Mouse (Mus musculus): Measurements from ENCODE around the gene AI464131. TPM values are rescaled to one million over a fixed set of nuclear protein-coding genes. Genes with fewer than 3 reads are reported as not detected.

Gene AI464131
- polyA plus RNA-seq, 1 experiment from 2014 or later: 3.2 TPM

DNA sequence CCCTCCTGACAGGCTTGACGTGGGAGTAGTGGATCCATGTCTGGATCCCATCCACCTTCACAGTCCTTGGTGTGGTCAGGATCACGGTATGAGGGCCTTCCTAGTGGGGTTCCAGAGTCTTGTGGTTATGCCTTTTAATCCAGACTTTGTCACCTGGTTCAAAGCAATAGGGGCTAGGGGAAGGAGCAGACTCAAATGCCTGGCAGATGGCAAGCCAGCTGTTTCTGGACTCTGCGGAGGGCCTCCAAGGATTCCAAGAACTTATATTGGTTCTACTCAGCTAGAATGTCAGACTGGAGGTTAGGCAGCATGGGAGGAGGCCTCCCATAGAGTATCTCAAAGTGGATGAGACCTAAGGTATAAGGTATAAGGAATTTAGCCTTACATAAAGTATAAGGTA lies 55.3 kb downstream of the AI464131 start:
- WGBS: 85% methylated on average over 3 of the region's 3 CpGs
- peaks cover 4% of the 10 kb centered on the region; the same call in 1 of the 2 replicates for H3K36me3 ChIP-seq (ENCODE audit: control insufficient read depth, insufficient read depth)
- no peaks in the 10 kb centered on the region for H3K4me1 ChIP-seq (ENCODE audit: control insufficient read depth, insufficient read depth, low read length)
- no peak overlapping the region for H3K4me2 ChIP-seq (ENCODE audit: low read depth, low read length)
- no peak overlapping the region for H3K27ac ChIP-seq (ENCODE audit: low read length)
- H3K27me3 ChIP-seq (ENCODE audit: control insufficient read depth, insufficient read depth, low read length): no peaks in the 10 kb centered on the region
- no peak for ATAC-seq (replicated peaks; ENCODE audit: extremely low read depth, insufficient read depth, low FRiP score)
- no peak overlapping the region for H3K4me3 ChIP-seq (ENCODE audit: low read length)
- no peaks in the 10 kb centered on the region for H3K9me3 ChIP-seq (replicated peaks; ENCODE audit: control insufficient read depth, low read length)
- H3K9ac ChIP-seq (ENCODE audit: low read length): no peak overlapping the region

Other genes starting within 250 kb of the AI464131 start
- gene Ubap2, start 227.9 kb downstream of the AI464131 start, polyA plus RNA-seq (2015; fragmentation: Nextera tagmentation; extraction: Ambion mirVana): 50.8 and 59.2 TPM in 2 replicates
- 54.2 and 55.0 TPM in 2 replicates for gene Dcaf12, start 188.2 kb downstream of the AI464131 start, polyA plus RNA-seq (2015; fragmentation: Nextera tagmentation; extraction: Ambion mirVana)
- gene Ubap1, start 154.1 kb downstream of the AI464131 start, polyA plus RNA-seq (2015; fragmentation: Nextera tagmentation; extraction: Ambion mirVana): 46.7 and 48.6 TPM in 2 replicates
- 3.4 and 4.8 TPM in 2 replicates for gene Kif24, start 38.2 kb downstream of the AI464131 start, polyA plus RNA-seq (2015; fragmentation: Nextera tagmentation; extraction: Ambion mirVana)
- gene Nudt2, start 37.9 kb downstream of the AI464131 start, polyA plus RNA-seq (2015; fragmentation: Nextera tagmentation; extraction: Ambion mirVana): 41.6 and 41.7 TPM in 2 replicates
- 1.1 and 1.2 TPM in 2 replicates for gene 1110017D15Rik, start 14.3 kb upstream of the AI464131 start, polyA plus RNA-seq (2015; fragmentation: Nextera tagmentation; extraction: Ambion mirVana)
- 1.5 and 2.4 TPM in 2 replicates for gene Fam219a, start 66.5 kb upstream of the AI464131 start, polyA plus RNA-seq (2015; fragmentation: Nextera tagmentation; extraction: Ambion mirVana)
- 2.6 and 3.6 TPM in 2 replicates for gene Dnaic1, start 66.7 kb upstream of the AI464131 start, polyA plus RNA-seq (2015; fragmentation: Nextera tagmentation; extraction: Ambion mirVana)
- 4.7 and 5.6 TPM in 2 replicates for gene Enho, start 137.2 kb upstream of the AI464131 start, polyA plus RNA-seq (2015; fragmentation: Nextera tagmentation; extraction: Ambion mirVana)
- gene Cntfr, start 194.0 kb upstream of the AI464131 start, polyA plus RNA-seq (2015; fragmentation: Nextera tagmentation; extraction: Ambion mirVana): 1.5 and 2.0 TPM in 2 replicates
- 134 and 142 TPM in 2 replicates for gene Il11ra1, start 196.9 kb upstream of the AI464131 start, polyA plus RNA-seq (2015; fragmentation: Nextera tagmentation; extraction: Ambion mirVana)
- 46.1 and 48.4 TPM in 2 replicates for gene Rpp25l, start 210.5 kb upstream of the AI464131 start, polyA plus RNA-seq (2015; fragmentation: Nextera tagmentation; extraction: Ambion mirVana)
- 137 and 141 TPM in 2 replicates for gene Dctn3, start 220.1 kb upstream of the AI464131 start, polyA plus RNA-seq (2015; fragmentation: Nextera tagmentation; extraction: Ambion mirVana)
- gene Arid3c, start 228.1 kb upstream of the AI464131 start, polyA plus RNA-seq (2015; fragmentation: Nextera tagmentation; extraction: Ambion mirVana): not detected in 2 replicates